Mouse (Mus musculus): ENCODE measurements around the gene Olfr331. TPM values are rescaled to one million over a fixed set of nuclear protein-coding genes. Genes with fewer than 3 reads are reported as not detected.
A peak's percentile ranks its signal among the peaks of the same experiment; 100 is the strongest.
"Not testable (repeated sequence)": the region's sequence is repeated elsewhere in the genome, so short reads cannot be mapped to it uniquely, and the experiment has no call there.

Olfr331 gene
- not detected for total RNA-seq (2022)

DNA sequence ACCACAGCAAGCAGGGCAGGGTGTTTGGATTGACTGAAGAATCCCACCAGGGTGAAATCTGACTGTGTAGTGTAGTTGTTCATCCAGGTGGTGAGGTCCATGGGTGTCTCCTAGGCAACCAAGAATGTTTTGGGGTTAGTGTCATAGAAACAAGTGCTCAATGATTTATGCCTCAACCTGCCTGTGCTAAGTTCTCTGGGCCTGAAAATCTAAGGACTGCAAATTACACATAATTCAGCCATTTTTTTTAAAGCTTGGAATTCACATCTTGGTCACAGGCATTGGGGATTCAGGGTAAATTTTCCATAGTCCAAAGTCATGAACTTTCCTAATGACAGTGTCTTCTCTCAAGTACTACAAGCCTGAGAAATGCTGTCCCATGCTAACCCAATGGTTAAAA, at the start of gene Olfr331:
Gene Olfr331, minus strand, starts transcription at position 101 of the 400 bp plus-strand sequence.
- not testable (repeated sequence) for DNase-seq

DNA sequence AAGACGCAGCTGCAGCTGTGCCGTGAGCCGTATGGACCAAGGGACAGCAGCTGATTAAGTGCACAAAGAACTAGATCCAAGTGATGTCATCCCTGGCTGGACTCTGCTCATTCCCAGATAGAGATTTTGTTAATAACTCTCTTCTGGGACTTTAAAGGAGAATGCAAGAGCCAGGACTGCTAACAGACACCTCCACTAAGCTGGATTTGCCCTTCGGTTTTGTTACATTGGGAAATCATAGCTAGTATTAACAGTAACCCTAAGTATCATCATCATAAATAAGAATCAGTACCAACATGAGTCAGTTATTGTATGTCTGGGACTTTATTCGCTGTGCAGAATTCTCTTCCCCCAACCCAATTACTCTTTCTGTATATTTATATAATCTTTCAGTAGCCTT, 44.0 kb upstream of the Olfr331 start, which contains the start of gene Olfr329-ps:
Gene Olfr329-ps, minus strand, starts transcription at position 101 of the 400 bp plus-strand sequence.
- no peak for DNase-seq

DNA sequence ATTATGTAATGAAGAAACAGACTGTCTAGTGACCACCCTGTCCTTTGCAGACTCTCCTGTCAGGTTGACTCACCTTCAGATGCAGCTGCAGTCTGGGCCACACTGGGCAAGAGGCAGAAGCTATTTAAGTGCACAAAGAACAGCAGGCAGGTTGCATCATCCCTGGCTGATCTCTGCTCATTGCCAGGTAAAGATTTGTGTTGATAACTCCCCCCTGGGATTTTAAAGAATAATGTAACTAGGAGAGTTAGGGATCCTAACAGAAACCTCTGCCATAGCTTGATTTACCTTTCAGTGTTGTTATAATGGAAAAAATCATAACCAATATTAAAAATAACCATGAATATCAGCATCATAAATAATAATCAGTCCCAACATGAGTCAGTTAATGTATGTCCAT, 32.4 kb upstream of the Olfr331 start, which contains the start of gene Olfr330:
Gene Olfr330, minus strand, starts transcription at position 101 of the 400 bp plus-strand sequence.
- DNase-seq: not testable (repeated sequence)

DNA sequence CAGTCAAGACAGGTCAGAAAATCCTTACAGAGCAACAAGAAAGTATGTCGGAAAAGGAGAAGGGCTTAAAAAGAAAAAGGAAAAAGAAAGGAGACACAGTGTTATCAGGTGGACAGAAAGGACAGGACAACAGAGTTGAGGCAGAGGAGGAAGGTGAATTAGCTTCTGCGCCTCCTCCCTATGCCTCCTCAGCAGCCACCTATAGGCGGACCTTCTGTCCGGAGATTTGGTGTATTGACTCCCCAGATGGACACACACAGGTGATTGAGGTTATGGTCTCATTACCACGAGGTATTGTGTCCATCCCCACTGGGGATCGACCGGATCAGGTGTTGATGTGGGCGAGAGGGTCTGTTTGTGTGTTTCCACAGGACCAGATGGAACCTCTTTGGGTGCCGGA, 17.4 kb upstream of the Olfr331 start:
- peak; percentile 15 for DNase-seq

DNA sequence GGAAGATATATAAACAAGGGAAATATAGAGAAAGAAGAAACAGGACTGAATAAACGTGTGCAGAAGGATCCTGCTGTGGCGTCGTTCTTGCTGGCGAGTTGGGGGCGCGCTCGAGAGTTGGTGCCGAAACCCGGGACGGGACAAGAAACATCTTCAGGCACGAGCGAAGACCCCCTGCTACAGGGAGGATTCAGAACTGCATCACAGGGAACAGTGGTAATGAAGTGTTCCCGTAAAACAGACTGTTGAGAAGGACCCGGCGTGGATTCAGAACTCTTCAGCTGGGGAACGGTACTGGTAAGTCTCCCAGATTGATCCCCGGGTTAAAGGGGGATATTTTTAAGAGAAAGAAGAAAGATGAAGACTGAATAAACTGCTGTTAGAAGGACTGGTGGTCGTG, 16.5 kb upstream of the Olfr331 start:
- DNase-seq: peak; percentile 65

DNA sequence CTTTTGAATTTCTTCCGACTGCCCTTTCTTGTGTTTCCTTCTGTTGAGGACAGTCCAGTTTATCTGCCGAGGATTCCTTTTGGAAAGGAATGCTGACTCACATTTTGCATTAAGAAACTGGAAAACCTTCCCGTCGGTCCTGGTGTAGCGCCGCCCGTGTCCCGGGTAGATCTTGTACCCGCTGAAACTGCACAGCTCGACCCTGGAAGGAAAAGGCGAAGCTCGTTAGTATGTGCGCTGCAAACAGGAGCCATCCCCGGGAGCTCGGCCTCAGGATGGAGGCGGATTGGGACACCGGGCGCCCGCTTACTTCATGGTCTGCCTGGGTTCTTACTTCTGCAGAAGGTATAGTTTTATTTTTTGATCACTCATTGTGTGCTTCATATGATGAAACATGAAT, 6.7 kb upstream of the Olfr331 start:
- DNase-seq: not testable (repeated sequence)

DNA sequence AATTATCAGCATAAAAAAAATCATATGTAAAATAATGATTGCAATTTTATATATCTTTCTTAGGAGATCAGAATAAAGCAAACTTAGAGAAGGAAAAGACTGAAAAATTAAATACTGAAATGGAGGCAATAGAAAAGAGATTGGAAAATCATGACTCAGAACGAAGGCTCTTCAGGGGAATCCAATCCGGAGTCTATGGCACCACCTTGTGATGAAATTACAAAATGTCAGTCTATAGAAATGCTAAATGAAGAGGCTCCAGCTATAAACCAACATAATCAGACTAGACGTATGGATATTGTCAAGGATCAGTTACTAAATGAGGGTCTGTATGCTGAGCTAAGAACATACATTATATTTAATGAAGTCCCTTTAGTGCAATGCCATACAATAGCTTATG, 3.1 kb downstream of the Olfr331 start:
- no peak for DNase-seq

DNA sequence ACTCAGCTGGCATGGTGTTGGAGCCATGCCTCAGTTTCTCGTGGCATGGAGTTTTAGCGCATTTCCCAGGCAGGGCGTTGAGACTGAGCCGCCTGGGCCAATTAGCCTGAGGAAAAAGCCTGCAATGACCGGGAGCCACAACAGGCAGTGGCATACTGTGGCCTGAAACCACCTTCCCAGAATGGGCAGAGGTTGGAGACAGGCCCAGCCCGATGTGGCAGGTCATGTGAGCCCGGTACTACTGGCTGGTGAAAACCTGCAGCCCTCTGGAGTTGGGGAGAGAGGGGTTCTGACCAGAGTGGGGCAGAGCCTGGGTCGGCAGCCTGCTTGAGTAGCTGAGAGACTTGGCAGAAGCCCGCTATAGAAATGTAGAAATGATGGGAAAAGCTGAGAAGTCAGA, 3.6 kb downstream of the Olfr331 start:
- DNase-seq: no peak

DNA sequence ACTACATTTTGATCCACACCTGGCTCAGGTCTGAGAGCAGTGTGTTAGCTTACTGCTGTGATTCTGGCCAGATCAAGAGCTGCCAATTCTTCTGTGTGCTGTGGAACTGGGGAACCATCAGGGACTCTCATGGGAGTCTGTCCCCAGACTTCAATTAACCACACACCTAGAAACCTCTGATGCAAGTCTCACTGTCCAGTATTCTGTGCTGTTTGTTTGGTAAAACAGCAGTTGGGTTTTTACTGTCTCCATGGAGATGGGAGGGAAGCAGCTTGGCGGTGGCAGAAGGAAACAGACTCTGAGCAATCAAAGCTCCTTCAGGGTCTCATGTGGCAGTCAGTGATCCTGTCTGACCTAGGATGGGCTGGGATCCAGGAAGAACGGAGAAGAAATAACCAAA, 9.9 kb downstream of the Olfr331 start, which contains the start of gene Olfr332:
Gene Olfr332, minus strand, starts transcription at position 101 of the 400 bp plus-strand sequence.
- DNase-seq: no peak

DNA sequence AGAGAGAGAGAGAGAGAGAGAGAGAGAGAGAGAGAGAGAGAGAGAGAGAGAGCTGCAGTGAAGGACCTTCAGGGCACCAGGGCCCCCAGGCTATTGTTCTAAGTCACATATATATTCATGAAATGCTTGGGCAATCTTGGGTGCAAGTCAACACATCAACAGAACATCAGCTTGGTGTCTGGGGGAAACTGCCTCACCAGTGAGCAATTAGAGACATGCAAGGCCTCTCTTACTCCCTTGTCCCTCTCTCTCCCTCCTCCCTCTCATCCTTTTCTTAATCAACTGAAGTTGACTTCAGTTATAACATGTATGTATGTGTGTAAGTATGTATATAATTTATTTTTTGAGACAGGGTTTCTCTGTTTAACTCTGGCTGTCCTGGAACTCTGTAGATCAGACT, 40.2 kb downstream of the Olfr331 start, which contains the start of gene Olfr30:
Gene Olfr30, minus strand, starts transcription at position 101 of the 400 bp plus-strand sequence.
- no peak for DNase-seq

DNA sequence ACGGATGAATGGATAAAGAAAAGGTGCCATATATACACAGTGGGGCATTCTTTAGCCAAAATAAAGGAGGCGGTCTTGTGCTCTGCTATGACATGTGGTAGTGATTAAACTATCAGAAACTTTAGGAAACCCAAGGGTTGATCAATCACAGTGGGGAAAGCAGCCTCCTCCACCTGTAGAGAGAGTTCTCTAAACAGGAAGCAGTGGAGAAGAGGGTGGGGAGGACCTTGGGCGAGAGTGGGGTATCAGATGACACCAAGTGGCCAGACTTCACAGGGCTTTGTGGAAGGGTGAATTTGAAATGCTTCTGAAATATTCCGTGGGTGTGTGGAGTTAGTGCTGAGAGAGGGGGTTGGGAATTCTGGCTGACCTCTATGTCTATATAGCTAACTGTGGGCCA, 48.8 kb downstream of the Olfr331 start:
- DNase-seq: no peak

DNA sequence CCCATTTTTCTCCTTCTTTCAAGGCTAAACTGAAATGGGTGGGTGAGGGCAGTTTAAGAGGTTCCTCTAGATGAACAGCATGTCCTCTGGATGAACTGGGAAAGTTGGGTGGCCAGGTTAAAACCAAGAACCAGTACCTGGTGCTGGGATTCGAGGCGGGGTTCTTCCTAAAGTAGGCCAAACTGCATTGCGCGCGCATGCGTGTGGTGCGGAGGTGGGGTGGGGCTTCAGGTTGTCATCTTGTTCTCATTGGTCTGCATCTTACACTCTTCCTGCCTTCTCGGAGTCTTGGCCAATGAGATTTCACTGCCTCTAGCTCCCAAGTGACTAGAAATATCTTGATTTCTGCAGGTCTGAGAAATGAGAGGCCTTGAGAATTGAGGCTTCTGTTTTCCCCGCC, 49.6 kb downstream of the Olfr331 start, which contains the start of gene Lypd9:
Gene Lypd9, minus strand, starts transcription at position 165 of the 400 bp plus-strand sequence.
- DNase-seq: no peak

Other genes with a start within 250 kb of the Olfr331 start
- not detected for gene 4930438A08Rik, start 227.8 kb downstream of the Olfr331 start, total RNA-seq (2022)
- gene Zfp692, start 195.5 kb downstream of the Olfr331 start, total RNA-seq (2022): 10 to 100 TPM in 3 of 4 experiments, 1 to 10 TPM in 1; 9.6 to 26.7 (median 17.0) TPM
- gene Zfp672, start 172.2 kb downstream of the Olfr331 start, total RNA-seq (2022): 10 to 100 TPM; 44.3 to 65.6 (median 54.7) TPM
- 10 to 100 TPM; 53.5 to 58.2 (median 55.9) TPM for gene Sh3bp5l, start 171.8 kb downstream of the Olfr331 start, total RNA-seq (2022)
- gene Lypd8, start 123.5 kb downstream of the Olfr331 start, total RNA-seq (2022): not detected
- gene 1810065E05Rik, start 81.5 kb downstream of the Olfr331 start, total RNA-seq (2022): not detected
- not detected for gene Gm12253, start 70.0 kb downstream of the Olfr331 start, total RNA-seq (2022)
- gene Lypd9, start 49.6 kb downstream of the Olfr331 start, total RNA-seq (2022): not detected
- not detected for gene Olfr30, start 40.3 kb downstream of the Olfr331 start, total RNA-seq (2022)
- gene Olfr332, start 10.0 kb downstream of the Olfr331 start, total RNA-seq (2022): not detected
- gene Olfr330, start 32.3 kb upstream of the Olfr331 start, total RNA-seq (2022): 1 to 10 TPM in 3 of 4 experiments, under 1 TPM in 1; 0.49 to 1.8 (median 1.5) TPM
- 1 to 10 TPM in 1 of 4 experiments, under 1 TPM in 3; 0.22 to 1.2 (median 0.71) TPM for gene Olfr329-ps, start 43.9 kb upstream of the Olfr331 start, total RNA-seq (2022)
- gene Olfr328, start 53.1 kb upstream of the Olfr331 start, total RNA-seq (2022): under 1 TPM; 0.31 to 0.73 (median 0.40) TPM
- not detected for gene Olfr224, start 68.0 kb upstream of the Olfr331 start, total RNA-seq (2022)
- not detected for gene Olfr325, start 75.2 kb upstream of the Olfr331 start, total RNA-seq (2022)
- not detected for gene Olfr324, start 92.5 kb upstream of the Olfr331 start, total RNA-seq (2022)
- gene 2210407C18Rik, start 113.5 kb upstream of the Olfr331 start, total RNA-seq (2022): not detected
- not detected for gene Olfr323, start 127.9 kb upstream of the Olfr331 start, total RNA-seq (2022)
- not detected for gene Trim58, start 137.9 kb upstream of the Olfr331 start, total RNA-seq (2022)
- not detected for gene Olfr322, start 156.2 kb upstream of the Olfr331 start, total RNA-seq (2022)
- gene Olfr320, start 178.5 kb upstream of the Olfr331 start, total RNA-seq (2022): not detected
- not detected for gene Olfr319, start 196.6 kb upstream of the Olfr331 start, total RNA-seq (2022)
- gene Olfr318, start 221.4 kb upstream of the Olfr331 start, total RNA-seq (2022): not detected
- not detected for gene Olfr317, start 236.6 kb upstream of the Olfr331 start, total RNA-seq (2022)